Mouse (Mus musculus) stomach, embryonic 14.5 days (tissue): ENCODE data around the gene Ntm. TPM values are rescaled to one million over a fixed set of nuclear protein-coding genes. Genes with fewer than 3 reads are reported as not detected.

Experiments
- ATAC-seq: fragments of 200-750 bp; cut with Nextera tagmentation; 2 replicates; pipeline ENCODE4 v1.8.0; 2017; ENCODE audit warnings: low read depth, moderate TSS enrichment; ENCODE audit not compliant: insufficient number of reproducible peaks, insufficient read depth, low FRiP score
- H3K27ac ChIP-seq: fragments of 300-500 bp; sonication (generic); 2 replicates; pipeline ENCODE4 v1.5.1; 2014; ENCODE audit warnings: mild to moderate bottlenecking, low read length, moderate library complexity, mixed read lengths
- H3K27me3 ChIP-seq: fragments of 300-500 bp; sonication (generic); 2 replicates; pipeline ENCODE4 v1.6.1; 2014; ENCODE audit warnings: low read length, control low read depth, mixed read lengths; ENCODE audit not compliant: control insufficient read depth, insufficient read depth
- H3K36me3 ChIP-seq: fragments of 300-500 bp; sonication (generic); 2 replicates; pipeline ENCODE4 v1.6.1; 2014; ENCODE audit warnings: mild to moderate bottlenecking, control low read depth, low read length, moderate library complexity, mixed read lengths; ENCODE audit not compliant: control insufficient read depth, insufficient read depth
- H3K4me1 ChIP-seq: fragments of 300-500 bp; sonication (generic); 2 replicates; pipeline ENCODE4 v1.6.1; 2014; ENCODE audit warnings: low read length, control low read depth, mixed read lengths; ENCODE audit not compliant: control insufficient read depth, insufficient read depth
- H3K4me2 ChIP-seq: fragments of 300-500 bp; sonication (generic); replicated peaks from 2 replicates; pipeline ENCODE4 v1.6.1; 2014; ENCODE audit warnings: low read depth, low read length, control low read depth
- H3K4me3 ChIP-seq: fragments of 300-500 bp; sonication (generic); 2 replicates; pipeline ENCODE4 v1.5.1; 2014; ENCODE audit warnings: low read depth, low read length, control low read depth
- H3K9ac ChIP-seq: fragments of 300-500 bp; sonication (generic); replicated peaks from 2 replicates; pipeline ENCODE4 v1.6.1; 2014; ENCODE audit warnings: low read depth, mild to moderate bottlenecking, control low read depth, low read length, moderate library complexity, mixed read lengths
- H3K9me3 ChIP-seq: fragments of 300-500 bp; sonication (generic); 2 replicates; pipeline ENCODE4 v1.6.1; 2016; ENCODE audit warnings: low read depth, low read length, control low read depth; ENCODE audit not compliant: control insufficient read depth
- WGBS: fragments of 180-500 bp; shearing (Covaris S2); extraction: QIAGEN DNeasy Blood & Tissue Kit; methylation state at CpG from one replicate; pipeline ENCODE4 v1.1.7; 2014; 5-methylcytosine and 5-hydroxymethylcytosine counted together
- polyA plus RNA-seq: library from polyadenylated mRNA; unstranded; fragments of >200 nt; fragmentation: Nextera tagmentation; extraction: Ambion mirVana; gene quantifications from 2 replicates; pipeline ENCODE4 v1.2.1, GENCODE M21; 2014

Ntm gene
- polyA plus RNA-seq, 1 experiment from 2014 or later: 19.7 TPM

GRCm38 (mm10) chr9:29272861-29273260, 690.1 kb downstream of the Ntm start:
- no peaks in the 10 kb centered on the region for H3K36me3 ChIP-seq
- ATAC-seq: no peak
- 80% methylated on average over 3 of the region's 3 CpGs for WGBS
- no peak overlapping the region for H3K4me3 ChIP-seq
- no peak overlapping the region for H3K27ac ChIP-seq
- H3K4me1 ChIP-seq: no peaks in the 10 kb centered on the region
- no peaks in the 10 kb centered on the region for H3K9me3 ChIP-seq
- no peak overlapping the region for H3K4me2 ChIP-seq
- H3K9ac ChIP-seq: no peak overlapping the region
- no peaks in the 10 kb centered on the region for H3K27me3 ChIP-seq

- no peaks in the 10 kb centered on the region for H3K9me3 ChIP-seq
- H3K27ac ChIP-seq: no peak overlapping the region
- ATAC-seq: no peak
- H3K27me3 ChIP-seq: no peaks in the 10 kb centered on the region
- H3K4me3 ChIP-seq: no peak overlapping the region
- H3K4me1 ChIP-seq: no peaks in the 10 kb centered on the region
- H3K9ac ChIP-seq: no peak overlapping the region
- H3K4me2 ChIP-seq: no peak overlapping the region
- WGBS: 59% methylated on average over 6 of the region's 6 CpGs
- H3K36me3 ChIP-seq: no peaks in the 10 kb centered on the region
Measured at GRCm38 (mm10) chr9:29269988-29270387, 693.0 kb downstream of the Ntm start.

GRCm38 (mm10) chr9:29269277-29269646, 693.7 kb downstream of the Ntm start:
- Histone ChIP-seq H3K27ac (no peak overlapping the region), H3K4me1 (no peaks in the 10 kb centered on the region), H3K9me3 (no peaks in the 10 kb centered on the region), H3K36me3 (no peaks in the 10 kb centered on the region), H3K4me3 (no peak overlapping the region), H3K27me3 (no peaks in the 10 kb centered on the region), H3K9ac (no peak overlapping the region), H3K4me2 (no peak overlapping the region)
- ATAC-seq: no peak
- 95% methylated on average over 2 of the region's 2 CpGs for WGBS

- H3K4me2 ChIP-seq: no peak overlapping the region
- no peak overlapping the region for H3K4me3 ChIP-seq
- H3K27me3 ChIP-seq: no peaks in the 10 kb centered on the region
- ATAC-seq: no peak
- H3K9ac ChIP-seq: no peak overlapping the region
- WGBS: 63% methylated on average over 10 of the region's 10 CpGs
- H3K36me3 ChIP-seq: no peaks in the 10 kb centered on the region
- H3K27ac ChIP-seq: no peak overlapping the region
- no peaks in the 10 kb centered on the region for H3K9me3 ChIP-seq
- no peaks in the 10 kb centered on the region for H3K4me1 ChIP-seq
Measured at GRCm38 (mm10) chr9:29268583-29269276, 694.2 kb downstream of the Ntm start.

DNA sequence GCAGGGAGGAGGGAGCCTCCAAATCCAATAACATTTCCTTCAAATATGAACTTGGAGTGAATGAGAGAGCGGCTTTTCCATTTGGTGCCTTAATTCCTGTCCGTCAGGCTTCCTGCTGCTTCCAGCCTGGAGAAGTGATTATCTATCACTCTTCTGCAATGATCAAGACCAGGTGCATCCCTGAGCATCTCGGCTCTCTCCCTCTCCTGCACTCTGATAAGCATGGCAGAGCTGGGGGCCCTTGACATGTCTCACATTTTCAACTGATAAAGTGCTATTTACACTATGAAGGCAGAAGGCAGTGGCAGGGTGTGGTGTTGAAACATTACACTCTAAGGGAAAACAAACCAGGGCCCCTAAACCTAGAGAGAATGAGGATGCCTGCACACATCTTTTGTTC, 695.3 kb downstream of the Ntm start:
- Histone ChIP-seq H3K27ac (no peak overlapping the region), H3K4me2 (no peak overlapping the region), H3K9ac (no peak overlapping the region), H3K4me1 (no peaks in the 10 kb centered on the region), H3K27me3 (no peaks in the 10 kb centered on the region), H3K36me3 (no peaks in the 10 kb centered on the region), H3K4me3 (no peak overlapping the region), H3K9me3 (no peaks in the 10 kb centered on the region)
- WGBS: 34% methylated on average over 3 of the region's 3 CpGs
- ATAC-seq: no peak

DNA sequence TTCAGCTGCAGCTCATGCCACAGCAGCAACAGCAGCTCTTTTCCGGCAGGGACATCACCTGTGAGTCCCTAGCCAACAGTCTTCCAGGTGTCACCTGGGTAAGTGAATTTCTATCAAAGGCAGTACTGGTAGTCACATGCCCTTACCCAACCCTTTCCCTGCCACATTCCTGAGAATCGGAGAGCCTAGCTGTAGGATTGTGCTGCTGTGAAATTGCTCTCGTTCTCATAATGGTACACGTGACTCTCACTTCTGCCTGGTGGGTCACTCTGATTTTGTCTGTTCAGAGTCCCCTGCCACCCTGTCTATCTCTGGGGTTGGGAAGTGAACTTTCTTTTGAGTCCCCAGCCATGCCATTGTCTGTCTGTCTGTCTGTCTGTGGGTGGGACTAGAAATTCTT, 697.8 kb downstream of the Ntm start:
- H3K4me1 ChIP-seq: no peaks in the 10 kb centered on the region
- H3K9ac ChIP-seq: no peak overlapping the region
- H3K4me2 ChIP-seq: no peak overlapping the region
- H3K36me3 ChIP-seq: no peaks in the 10 kb centered on the region
- H3K4me3 ChIP-seq: no peak overlapping the region
- H3K27ac ChIP-seq: no peak overlapping the region
- no peaks in the 10 kb centered on the region for H3K27me3 ChIP-seq
- 61% methylated on average over 4 of the region's 4 CpGs for WGBS
- ATAC-seq: no peak
- no peaks in the 10 kb centered on the region for H3K9me3 ChIP-seq

DNA sequence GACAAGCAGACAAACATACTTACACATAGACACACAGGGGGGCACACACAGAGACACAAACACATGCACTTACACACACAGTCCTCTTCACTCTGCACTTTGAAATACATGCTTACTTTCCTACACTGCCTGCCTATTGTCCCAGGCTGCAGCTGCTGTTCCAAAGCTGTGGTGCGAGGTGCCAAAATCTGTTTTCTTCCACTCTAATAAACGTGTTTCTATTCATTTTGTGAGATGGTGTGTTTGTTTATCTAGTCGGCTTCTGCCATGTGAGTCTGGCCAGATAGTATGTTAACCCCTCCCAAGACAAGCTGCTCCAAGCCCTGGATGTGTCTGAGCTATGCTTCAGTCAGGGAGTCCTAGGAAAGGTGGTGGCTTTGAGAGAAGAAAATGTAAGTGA, 700.1 kb downstream of the Ntm start:
- WGBS: 23% methylated on average over 3 of the region's 3 CpGs

DNA sequence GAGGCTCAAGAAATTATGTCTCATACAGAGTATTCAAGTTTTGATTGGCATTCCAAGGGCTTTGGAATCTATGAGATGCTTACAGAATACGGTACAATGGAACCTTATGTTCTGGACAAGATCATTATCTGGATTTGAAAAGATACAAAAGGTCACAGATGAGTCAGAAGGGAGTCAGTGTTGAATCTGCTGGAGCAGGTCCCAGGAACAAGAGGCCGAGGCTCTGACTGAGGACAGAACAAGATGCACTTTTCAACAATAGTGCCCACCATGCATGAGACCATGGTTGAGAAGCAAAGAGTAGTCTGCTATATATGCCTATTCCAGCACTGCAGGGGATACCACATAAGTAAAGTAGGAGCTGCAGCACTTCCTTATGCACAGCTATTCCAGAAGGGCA, 710.1 kb downstream of the Ntm start:
- WGBS: 69% methylated on average over 2 of the region's 2 CpGs

More for the DNA sequence above, 700.1 kb downstream of the Ntm start:
- no peak for ATAC-seq
- no peaks in the 10 kb centered on the region for H3K9me3 ChIP-seq
- no peaks in the 10 kb centered on the region for H3K27me3 ChIP-seq
- no peak overlapping the region for H3K27ac ChIP-seq
- no peak overlapping the region for H3K9ac ChIP-seq
- H3K4me3 ChIP-seq: no peak overlapping the region
- H3K4me2 ChIP-seq: no peak overlapping the region
- no peaks in the 10 kb centered on the region for H3K36me3 ChIP-seq
- H3K4me1 ChIP-seq: no peaks in the 10 kb centered on the region

DNA sequence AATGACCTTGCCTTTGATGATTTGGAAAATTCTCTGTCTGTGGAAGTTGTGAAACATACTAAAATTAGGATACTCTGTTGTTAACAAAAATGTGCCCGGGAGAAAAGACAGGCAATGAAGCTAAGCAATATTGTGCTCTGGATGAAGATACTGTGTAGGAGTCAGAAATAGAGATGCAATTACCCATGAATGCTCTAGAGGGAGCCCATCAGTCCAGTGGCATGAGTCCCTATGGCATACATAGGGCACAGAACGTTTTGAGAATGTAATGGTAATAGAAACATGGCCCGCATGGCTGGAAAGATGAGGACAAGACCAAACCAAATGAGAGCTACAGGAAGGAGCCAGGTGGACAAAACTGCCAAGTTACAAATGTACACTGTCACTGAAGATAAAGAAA, 712.1 kb downstream of the Ntm start:
- no peak for ATAC-seq
- no peaks in the 10 kb centered on the region for H3K4me1 ChIP-seq
- 68% methylated on average over 3 of the region's 3 CpGs for WGBS
- H3K4me2 ChIP-seq: no peak overlapping the region
- no peaks in the 10 kb centered on the region for H3K36me3 ChIP-seq
- no peak overlapping the region for H3K9ac ChIP-seq
- H3K4me3 ChIP-seq: no peak overlapping the region
- H3K27ac ChIP-seq: no peak overlapping the region
- no peaks in the 10 kb centered on the region for H3K27me3 ChIP-seq
- H3K9me3 ChIP-seq: no peaks in the 10 kb centered on the region

More for the DNA sequence above, 710.1 kb downstream of the Ntm start:
- Histone ChIP-seq H3K9me3 (no peaks in the 10 kb centered on the region), H3K4me2 (no peak overlapping the region), H3K4me1 (no peaks in the 10 kb centered on the region), H3K27me3 (no peaks in the 10 kb centered on the region), H3K27ac (no peak overlapping the region), H3K36me3 (no peaks in the 10 kb centered on the region), H3K9ac (no peak overlapping the region), H3K4me3 (no peak overlapping the region)
- ATAC-seq: no peak
